Mouse (Mus musculus) bone marrow macrophage, adult 2 months (primary cell): ENCODE data around the gene Ssbp3.

Experiments used
- CTCF ChIP-seq: IDR thresholded peaks from 2 replicates; pipeline ENCODE4 v1.5.1; 2012; ENCODE audit warnings: low read depth, mild to moderate bottlenecking, low read length, moderate library complexity
- POLR2A ChIP-seq: IDR thresholded peaks from 2 replicates; pipeline ENCODE4 v1.6.1; 2012; ENCODE audit warnings: mild to moderate bottlenecking, low read depth, low read length, borderline replicate concordance

- TF ChIP-seq CTCF (no peak), POLR2A (no peak)
Measured at GRCm38 (mm10) chr4:107013119-107013816, 102.8 kb downstream of the Ssbp3 start.
